Mouse (Mus musculus): ENCODE measurements at regions not wholly inside any gene's neighbourhood (a gene's known extent, or its start where the extent isn't known, plus 50 kb on each side); places are given as distances from the start of the nearest gene placed in this dataset.

DNA sequence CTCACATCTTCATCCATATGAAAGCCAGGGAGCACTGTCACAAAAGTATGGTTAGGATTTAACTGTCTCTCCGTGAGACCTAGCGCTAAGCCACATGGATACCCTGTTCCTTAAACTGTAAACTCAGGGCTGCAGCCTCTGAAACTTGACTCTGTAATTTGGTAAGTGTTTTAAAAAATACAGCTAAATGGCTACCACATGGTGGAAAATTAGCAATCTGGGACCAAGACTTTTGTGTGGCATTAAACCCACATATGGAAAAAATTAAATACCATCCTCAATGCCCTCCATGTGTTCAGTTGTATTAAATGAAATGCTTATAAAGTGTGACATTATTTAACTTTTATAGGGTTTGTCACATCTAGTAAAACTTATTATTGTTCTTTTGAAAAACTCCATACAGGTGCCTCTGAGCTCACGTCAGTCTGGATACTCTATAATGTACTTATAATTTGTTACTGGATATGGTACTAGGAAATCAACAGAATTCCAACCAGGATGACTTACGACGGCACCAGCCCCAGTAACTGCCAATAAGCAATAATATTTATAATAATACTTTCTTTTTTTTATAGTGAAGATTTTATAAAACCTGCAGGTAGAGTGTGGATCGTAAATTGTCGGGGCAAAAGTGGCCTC lies 131.0 kb upstream of the Frg1 start:
- H3K27me3 ChIP-seq (replicated peaks; ENCODE audit: control insufficient read depth, insufficient read depth, low read length): no peaks in the 10 kb centered on the region
- H3K4me1 ChIP-seq (replicated peaks; ENCODE audit: control insufficient read depth, insufficient read depth, low read length): peaks cover under 1% of the 10 kb centered on the region; the same call in 1 of the 2 replicates
- no peak overlapping the region for H3K4me3 ChIP-seq (ENCODE audit: low read depth, low read length)
- WGBS: 86% methylated on average over 7 of the region's 7 CpGs
- DNase-seq (ENCODE audit: low spot score): no peak
- no peaks in the 10 kb centered on the region for H3K9me3 ChIP-seq (ENCODE audit: control insufficient read depth, low read length)
- no peak for ATAC-seq (replicated peaks; ENCODE audit: low FRiP score, low TSS enrichment, low read depth)
- no peaks in the 10 kb centered on the region for H3K36me3 ChIP-seq (ENCODE audit: control insufficient read depth, insufficient read depth, low read length)
- no peak overlapping the region for H3K27ac ChIP-seq (ENCODE audit: low read depth)
- H3K4me2 ChIP-seq (ENCODE audit: low read length): no peak overlapping the region
- H3K9ac ChIP-seq (ENCODE audit: low read length): no peak overlapping the region

GRCm38 (mm10) chr8:41532212-41532611 lies 115.3 kb upstream of the Frg1 start:
- WGBS: 48% methylated on average over 5 of the region's 5 CpGs
- ATAC-seq (replicated peaks; ENCODE audit: low FRiP score, low TSS enrichment, low read depth) (no peak), DNase-seq (ENCODE audit: low spot score) (no peak)
- no peak overlapping the region for H3K27ac ChIP-seq (ENCODE audit: low read depth)
- no peak overlapping the region for H3K4me2 ChIP-seq (ENCODE audit: low read length)
- no peaks in the 10 kb centered on the region for H3K9me3 ChIP-seq (ENCODE audit: control insufficient read depth, low read length)
- no peaks in the 10 kb centered on the region for H3K27me3 ChIP-seq (replicated peaks; ENCODE audit: control insufficient read depth, insufficient read depth, low read length)
- H3K4me3 ChIP-seq (ENCODE audit: low read depth, low read length): no peak overlapping the region
- H3K36me3 ChIP-seq (ENCODE audit: control insufficient read depth, insufficient read depth, low read length): no peaks in the 10 kb centered on the region
- no peak overlapping the region for H3K9ac ChIP-seq (ENCODE audit: low read length)
- H3K4me1 ChIP-seq (replicated peaks; ENCODE audit: control insufficient read depth, insufficient read depth, low read length): no peaks in the 10 kb centered on the region

DNA sequence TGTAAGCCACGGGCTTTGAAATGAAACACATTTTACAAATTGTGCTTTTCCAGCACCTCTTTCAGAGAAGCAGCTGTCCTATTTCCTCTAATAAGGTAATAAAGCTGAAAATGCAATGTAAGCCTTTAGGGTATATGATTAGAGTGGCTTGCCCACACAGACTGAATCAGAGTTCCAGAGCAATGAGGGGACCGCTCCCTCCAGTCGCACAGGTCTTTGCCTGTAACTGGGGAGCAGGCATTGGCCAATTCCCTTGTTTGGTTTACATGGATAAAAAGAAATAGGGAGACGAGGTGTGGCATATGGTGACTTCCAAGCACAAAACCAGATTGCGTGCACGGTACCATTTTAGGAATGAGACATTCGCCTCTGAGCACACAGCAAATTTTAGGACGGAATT lies 112.7 kb upstream of the Frg1 start:
- WGBS: 85% methylated on average over 8 of the region's 8 CpGs
- Histone ChIP-seq H3K36me3 (ENCODE audit: control insufficient read depth, insufficient read depth, low read length) (no peaks in the 10 kb centered on the region), H3K9me3 (ENCODE audit: control insufficient read depth, low read length) (no peaks in the 10 kb centered on the region), H3K27me3 (replicated peaks; ENCODE audit: control insufficient read depth, insufficient read depth, low read length) (no peaks in the 10 kb centered on the region), H3K9ac (ENCODE audit: low read length) (no peak overlapping the region), H3K27ac (ENCODE audit: low read depth) (no peak overlapping the region), H3K4me2 (ENCODE audit: low read length) (no peak overlapping the region), H3K4me3 (ENCODE audit: low read depth, low read length) (no peak overlapping the region), H3K4me1 (replicated peaks; ENCODE audit: control insufficient read depth, insufficient read depth, low read length) (no peaks in the 10 kb centered on the region)
- ATAC-seq (replicated peaks; ENCODE audit: low FRiP score, low TSS enrichment, low read depth) (no peak), DNase-seq (ENCODE audit: low spot score) (no peak)

DNA sequence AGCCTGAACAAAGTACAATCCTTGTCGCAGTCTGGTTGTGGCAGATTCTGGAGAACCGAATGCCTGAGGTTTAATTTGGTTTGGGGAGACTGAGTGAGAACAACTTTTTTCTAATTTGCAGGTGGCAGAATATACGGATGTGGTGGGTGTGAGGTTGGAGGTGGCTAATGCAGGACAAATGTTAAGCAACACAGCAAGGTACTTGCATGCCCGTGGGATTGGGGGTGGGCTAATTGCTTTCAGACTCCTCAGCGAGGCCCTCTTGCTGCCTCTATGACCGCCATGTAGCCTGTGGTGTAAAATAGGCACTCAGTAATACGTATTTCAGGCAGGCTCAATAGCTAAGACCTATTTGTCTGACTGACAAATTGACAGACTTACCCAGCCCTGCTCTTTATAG lies 109.4 kb upstream of the Frg1 start:
- Histone ChIP-seq H3K9ac (ENCODE audit: low read length) (no peak overlapping the region), H3K27me3 (replicated peaks; ENCODE audit: control insufficient read depth, insufficient read depth, low read length) (no peaks in the 10 kb centered on the region), H3K9me3 (ENCODE audit: control insufficient read depth, low read length) (no peaks in the 10 kb centered on the region), H3K4me3 (ENCODE audit: low read depth, low read length) (no peak overlapping the region), H3K36me3 (ENCODE audit: control insufficient read depth, insufficient read depth, low read length) (no peaks in the 10 kb centered on the region), H3K4me2 (ENCODE audit: low read length) (no peak overlapping the region), H3K27ac (ENCODE audit: low read depth) (no peak overlapping the region), H3K4me1 (replicated peaks; ENCODE audit: control insufficient read depth, insufficient read depth, low read length) (no peaks in the 10 kb centered on the region)
- no peak for DNase-seq (ENCODE audit: low spot score)
- no peak for ATAC-seq (replicated peaks; ENCODE audit: low FRiP score, low TSS enrichment, low read depth)
- WGBS: 85% methylated on average over 7 of the region's 7 CpGs

GRCm38 (mm10) chr8:41485163-41485562 lies 68.3 kb upstream of the Frg1 start:
- no peak overlapping the region for H3K4me3 ChIP-seq (ENCODE audit: low read depth, low read length)
- H3K9ac ChIP-seq (ENCODE audit: low read length): no peak overlapping the region
- H3K4me2 ChIP-seq (ENCODE audit: low read length): no peak overlapping the region
- WGBS: 72% methylated on average over 5 of the region's 5 CpGs
- H3K27me3 ChIP-seq (replicated peaks; ENCODE audit: control insufficient read depth, insufficient read depth, low read length): no peaks in the 10 kb centered on the region
- no peak overlapping the region for H3K27ac ChIP-seq (ENCODE audit: low read depth)
- H3K36me3 ChIP-seq (ENCODE audit: control insufficient read depth, insufficient read depth, low read length): no peaks in the 10 kb centered on the region
- no peaks in the 10 kb centered on the region for H3K9me3 ChIP-seq (ENCODE audit: control insufficient read depth, low read length)
- no peak for DNase-seq (ENCODE audit: low spot score)
- no peaks in the 10 kb centered on the region for H3K4me1 ChIP-seq (replicated peaks; ENCODE audit: control insufficient read depth, insufficient read depth, low read length)
- ATAC-seq (replicated peaks; ENCODE audit: low FRiP score, low TSS enrichment, low read depth): no peak

GRCm38 (mm10) chr8:41483297-41483696 lies 66.4 kb upstream of the Frg1 start:
- Histone ChIP-seq H3K27ac (ENCODE audit: low read depth) (no peak overlapping the region), H3K9me3 (ENCODE audit: control insufficient read depth, low read length) (no peaks in the 10 kb centered on the region), H3K4me3 (ENCODE audit: low read depth, low read length) (no peak overlapping the region), H3K36me3 (ENCODE audit: control insufficient read depth, insufficient read depth, low read length) (no peaks in the 10 kb centered on the region), H3K9ac (ENCODE audit: low read length) (no peak overlapping the region), H3K4me1 (replicated peaks; ENCODE audit: control insufficient read depth, insufficient read depth, low read length) (no peaks in the 10 kb centered on the region), H3K4me2 (ENCODE audit: low read length) (no peak overlapping the region), H3K27me3 (replicated peaks; ENCODE audit: control insufficient read depth, insufficient read depth, low read length) (no peaks in the 10 kb centered on the region)
- 58% methylated on average over 3 of the region's 3 CpGs for WGBS
- DNase-seq (ENCODE audit: low spot score) (no peak), ATAC-seq (replicated peaks; ENCODE audit: low FRiP score, low TSS enrichment, low read depth) (no peak)

- Histone ChIP-seq H3K27ac (ENCODE audit: low read depth) (no peak overlapping the region), H3K36me3 (ENCODE audit: control insufficient read depth, insufficient read depth, low read length) (no peaks in the 10 kb centered on the region), H3K4me1 (replicated peaks; ENCODE audit: control insufficient read depth, insufficient read depth, low read length) (no peaks in the 10 kb centered on the region), H3K9me3 (ENCODE audit: control insufficient read depth, low read length) (no peaks in the 10 kb centered on the region), H3K4me3 (ENCODE audit: low read depth, low read length) (no peak overlapping the region), H3K9ac (ENCODE audit: low read length) (no peak overlapping the region), H3K27me3 (replicated peaks; ENCODE audit: control insufficient read depth, insufficient read depth, low read length) (no peaks in the 10 kb centered on the region), H3K4me2 (ENCODE audit: low read length) (no peak overlapping the region; the same call in 1 of the 2 replicates)
- no peak for DNase-seq (ENCODE audit: low spot score)
- WGBS: 58% methylated on average over 8 of the region's 8 CpGs
- no peak for ATAC-seq (replicated peaks; ENCODE audit: low FRiP score, low TSS enrichment, low read depth)
These were observed 56.3 kb upstream of the Frg1 start for GRCm38 (mm10) chr8:41472992-41473699.

DNA sequence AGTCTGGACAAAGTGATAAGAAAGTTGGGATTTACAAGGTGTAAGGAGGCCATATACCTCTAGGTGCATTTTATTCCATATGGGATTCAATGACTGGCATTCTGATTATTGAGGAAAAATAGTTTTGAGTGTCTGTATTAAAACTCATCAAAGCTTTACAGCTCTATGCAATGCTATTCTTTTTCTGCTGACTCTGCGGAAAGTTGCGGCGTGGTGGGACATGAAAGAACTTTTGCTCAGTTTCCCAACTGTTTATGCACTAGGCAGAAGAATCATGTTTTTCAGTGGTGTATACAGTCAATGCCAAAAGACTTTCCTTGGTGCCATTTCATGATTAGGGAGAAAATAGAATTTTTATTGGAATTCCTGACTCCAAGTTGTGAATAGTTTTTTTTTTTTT lies 55.4 kb upstream of the Frg1 start:
- no peaks in the 10 kb centered on the region for H3K9me3 ChIP-seq (ENCODE audit: control insufficient read depth, low read length)
- DNase-seq (ENCODE audit: low spot score): no peak
- 97% methylated on average over 3 of the region's 3 CpGs for WGBS

More for the DNA sequence above, 55.4 kb upstream of the Frg1 start:
- no peak overlapping the region for H3K4me3 ChIP-seq (ENCODE audit: low read depth, low read length)
- H3K9ac ChIP-seq (ENCODE audit: low read length): no peak overlapping the region
- no peaks in the 10 kb centered on the region for H3K27me3 ChIP-seq (replicated peaks; ENCODE audit: control insufficient read depth, insufficient read depth, low read length)
- no peak overlapping the region for H3K4me2 ChIP-seq (ENCODE audit: low read length)
- no peaks in the 10 kb centered on the region for H3K36me3 ChIP-seq (ENCODE audit: control insufficient read depth, insufficient read depth, low read length)
- no peak overlapping the region for H3K27ac ChIP-seq (ENCODE audit: low read depth)
- ATAC-seq (replicated peaks; ENCODE audit: low FRiP score, low TSS enrichment, low read depth): no peak
- no peaks in the 10 kb centered on the region for H3K4me1 ChIP-seq (replicated peaks; ENCODE audit: control insufficient read depth, insufficient read depth, low read length)

Measured in intestine, embryonic 14.5 days (tissue).